In genomic region chr11:121176285-121177270, GRCm38 (mm10) we compare ENCODE assay signal across 8 mouse cellular contexts. TPM values are rescaled to one million over a fixed set of nuclear protein-coding genes. Genes with fewer than 3 reads are reported as not detected.
DNase-seq lines count a peak whose midpoint lies in the region; ATAC-seq lines count a peak whose summit lies in the region.

No protein-coding gene starts in this region.

- peaks cover 2% of the 10 kb centered on the region; the same call in 1 of the 2 replicates for H3K4me1 ChIP-seq in heart, embryonic 15.5 days (replicated peaks)

- no peak overlapping the region for H3K4me2 ChIP-seq in heart, embryonic 15.5 days

- no peaks in the 10 kb centered on the region for H3K9me3 ChIP-seq in heart, embryonic 15.5 days (replicated peaks)

- 55% methylated on average over 12 of the region's 12 CpGs for WGBS in heart, embryonic 15.5 days

- ATAC-seq in heart, embryonic 15.5 days (replicated peaks; ENCODE audit: insufficient number of reproducible peaks, insufficient read depth, low FRiP score, low read depth) = peak; percentile 23; the same call in 1 of the 2 replicates
- peak; percentile 77 for ATAC-seq in megakaryocyte-erythroid progenitor cell, adult 5-6 weeks (replicated peaks; ENCODE audit: low FRiP score, low TSS enrichment, poor library complexity, severe bottlenecking)

- no peak overlapping the region for H3K9ac ChIP-seq in heart, embryonic 15.5 days

- no peak overlapping the region for H3K4me3 ChIP-seq in heart, embryonic 15.5 days

- no peaks in the 10 kb centered on the region for H3K27me3 ChIP-seq in heart, embryonic 15.5 days

- peak; percentile 47 to 68 for DNase-seq in layer of hippocampus, postnatal 10 days (ENCODE audit: low spot score in 2 of 2)
- no peak for DNase-seq in layer of hippocampus, adult 11-12 months (ENCODE audit: low spot score)
- DNase-seq in adrenal gland, adult (ENCODE audit: inconsistent age in 2 of 2, low spot score in 1 of 2) = peak; percentile 48 to 81
- peak; percentile 75 for DNase-seq in embryo, embryonic 10 days (ENCODE audit: low spot score)
- DNase-seq in kidney, postnatal 4 days = peak; percentile 62 to 72
- peak; percentile 76 for DNase-seq in testis, postnatal 10 days (ENCODE audit: low spot score)

- no peak overlapping the region for H3K27ac ChIP-seq in heart, embryonic 15.5 days

- H3K36me3 ChIP-seq in heart, embryonic 15.5 days = no peaks in the 10 kb centered on the region

RNA-seq across cellular contexts. Expression of gene Uts2r, which starts 16.5 kb away (rescaled TPM):
- total RNA-seq in layer of hippocampus, postnatal 10 days (2021) = under 1 TPM; 0.41 to 0.45 TPM
- not detected in 2 replicates for polyA plus RNA-seq in heart, embryonic 15.5 days (2015; fragmentation: Nextera tagmentation; extraction: Ambion mirVana)
- not detected in 2 replicates for total RNA-seq in megakaryocyte-erythroid progenitor cell, adult 5-6 weeks (2014; fragmentation: Nextera tagmentation)
- total RNA-seq in megakaryocyte-erythroid progenitor cell, adult 5-6 weeks (2017) = not detected in 2 replicates

RNA-seq across cellular contexts. Expression of gene Hexdc, which starts 27.7 kb away (rescaled TPM):
- 10 to 100 TPM; 38.7 to 41.1 TPM for total RNA-seq in layer of hippocampus, postnatal 10 days (2021)
- polyA plus RNA-seq in heart, embryonic 15.5 days (2015; fragmentation: Nextera tagmentation; extraction: Ambion mirVana) = 7.3 and 9.2 TPM in 2 replicates
- total RNA-seq in megakaryocyte-erythroid progenitor cell, adult 5-6 weeks (2014; fragmentation: Nextera tagmentation) = 7.2 and 7.7 TPM in 2 replicates
- 4.5 and 6.0 TPM in 2 replicates for total RNA-seq in megakaryocyte-erythroid progenitor cell, adult 5-6 weeks (2017)

RNA-seq across cellular contexts. Expression of gene Ogfod3, which starts 27.9 kb away (rescaled TPM):
- 1 to 10 TPM; 7.4 to 9.5 TPM for total RNA-seq in layer of hippocampus, postnatal 10 days (2021)
- 26.4 and 29.8 TPM in 2 replicates for polyA plus RNA-seq in heart, embryonic 15.5 days (2015; fragmentation: Nextera tagmentation; extraction: Ambion mirVana)
- total RNA-seq in megakaryocyte-erythroid progenitor cell, adult 5-6 weeks (2014; fragmentation: Nextera tagmentation) = 7.8 and 16.0 TPM in 2 replicates
- total RNA-seq in megakaryocyte-erythroid progenitor cell, adult 5-6 weeks (2017) = 8.2 and 13.5 TPM in 2 replicates

RNA-seq across cellular contexts. Expression of gene Tex19.1, which starts 30.6 kb away (rescaled TPM):
- not detected for total RNA-seq in layer of hippocampus, postnatal 10 days (2021)
- polyA plus RNA-seq in heart, embryonic 15.5 days (2015; fragmentation: Nextera tagmentation; extraction: Ambion mirVana) = 0.10 TPM in 1 of 2 replicates, not detected in the other
- not detected in 2 replicates for total RNA-seq in megakaryocyte-erythroid progenitor cell, adult 5-6 weeks (2014; fragmentation: Nextera tagmentation)
- total RNA-seq in megakaryocyte-erythroid progenitor cell, adult 5-6 weeks (2017) = not detected in 2 replicates

RNA-seq across cellular contexts. Expression of gene Cybc1, which starts 52.5 kb away (rescaled TPM):
- 10 to 100 TPM; 30.6 to 31.7 TPM for total RNA-seq in layer of hippocampus, postnatal 10 days (2021)
- 19.1 and 29.7 TPM in 2 replicates for polyA plus RNA-seq in heart, embryonic 15.5 days (2015; fragmentation: Nextera tagmentation; extraction: Ambion mirVana)
- 30.0 and 42.6 TPM in 2 replicates for total RNA-seq in megakaryocyte-erythroid progenitor cell, adult 5-6 weeks (2014; fragmentation: Nextera tagmentation)
- 18.2 and 27.2 TPM in 2 replicates for total RNA-seq in megakaryocyte-erythroid progenitor cell, adult 5-6 weeks (2017)

Comparison
In these comparisons a context has a peak if more than half of its experiments do, and no peak if none do; other contexts are left out.
1. RNA of gene Hexdc, which starts 27.7 kb away (total RNA-seq): 38.7 to 41.1 TPM in layer of hippocampus, postnatal 10 days; 4.5 to 7.7 TPM in megakaryocyte-erythroid progenitor cell, adult 5-6 weeks; every median in the first group is over 4 times any median in the second.